Mouse (Mus musculus) E14TG2a.4 (cell line): ENCODE measurements around the gene Mrpl14.

Experiments
- CTCF ChIP-seq: conservative IDR thresholded peaks from 2 replicates; pipeline ENCODE4 v1.5.1; 2014; ENCODE audit warnings: low read length
- NANOG ChIP-seq: IDR thresholded peaks from 2 replicates; pipeline ENCODE4 v1.6.1; 2014; ENCODE audit warnings: borderline replicate concordance, low read length, mixed read lengths
- POU5F1 ChIP-seq: IDR thresholded peaks from 2 replicates; pipeline ENCODE4 v1.6.1; 2014; ENCODE audit warnings: low read length, borderline replicate concordance

- no peak for TF ChIP-seq CTCF
- no peak for TF ChIP-seq POU5F1
- TF ChIP-seq NANOG = no peak
Observed at GRCm38 (mm10) chr17:45641981-45642380, 44.1 kb upstream of the Mrpl14 start.
